Mouse (Mus musculus): ENCODE results near the gene Stxbp3. TPM values are rescaled to one million over a fixed set of nuclear protein-coding genes. Genes with fewer than 3 reads are reported as not detected.
A peak's percentile ranks its signal among the peaks of the same experiment; 100 is the strongest.

Stxbp3 gene
- polyA plus RNA-seq, 1 experiment from 2014 or later = 49.6 TPM

GRCm38 (mm10) chr3:108782364-108782895 lies 57.9 kb downstream of the Stxbp3 start:
- H3K27me3 ChIP-seq (replicated peaks; ENCODE audit: control insufficient read depth, insufficient read depth, low read length) = no peaks in the 10 kb centered on the region
- H3K4me2 ChIP-seq (ENCODE audit: low read depth, low read length) = no peak overlapping the region
- peak overlapping the region; percentile 49; the same call in 1 of the 2 replicates for H3K27ac ChIP-seq (ENCODE audit: low read length)
- H3K4me1 ChIP-seq (ENCODE audit: control insufficient read depth, insufficient read depth, low read length) = peaks cover 5% of the 10 kb centered on the region; the same call in 1 of the 2 replicates
- H3K9ac ChIP-seq (ENCODE audit: low read depth, low read length) = no peak overlapping the region
- peak; percentile 48 for ATAC-seq
- no peaks in the 10 kb centered on the region for H3K9me3 ChIP-seq (ENCODE audit: control insufficient read depth, low read length)
- no peaks in the 10 kb centered on the region for H3K36me3 ChIP-seq (ENCODE audit: control insufficient read depth, insufficient read depth, low read length)
- 37% methylated on average over 6 of the region's 6 CpGs for WGBS
- no peak overlapping the region for H3K4me3 ChIP-seq (ENCODE audit: low read length)

- WGBS = 68% methylated on average over 5 of the region's 5 CpGs
- peaks cover 5% of the 10 kb centered on the region; the same call in 1 of the 2 replicates for H3K4me1 ChIP-seq (ENCODE audit: control insufficient read depth, insufficient read depth, low read length)
- no peak overlapping the region for H3K27ac ChIP-seq (ENCODE audit: low read length)
- H3K4me3 ChIP-seq (ENCODE audit: low read length) = no peak overlapping the region
- no peaks in the 10 kb centered on the region for H3K36me3 ChIP-seq (ENCODE audit: control insufficient read depth, insufficient read depth, low read length)
- H3K4me2 ChIP-seq (ENCODE audit: low read depth, low read length) = no peak overlapping the region
- no peak overlapping the region for H3K9ac ChIP-seq (ENCODE audit: low read depth, low read length)
- H3K9me3 ChIP-seq (ENCODE audit: control insufficient read depth, low read length) = no peaks in the 10 kb centered on the region
- ATAC-seq = no peak
- no peaks in the 10 kb centered on the region for H3K27me3 ChIP-seq (replicated peaks; ENCODE audit: control insufficient read depth, insufficient read depth, low read length)
These were observed 58.4 kb downstream of the Stxbp3 start for GRCm38 (mm10) chr3:108781884-108782270.

- WGBS = 66% methylated on average over 10 of the region's 10 CpGs
- ATAC-seq = peak; percentile 61
- H3K9ac ChIP-seq (ENCODE audit: low read depth, low read length) = no peak overlapping the region
- no peak overlapping the region for H3K4me2 ChIP-seq (ENCODE audit: low read depth, low read length)
- H3K4me1 ChIP-seq (ENCODE audit: control insufficient read depth, insufficient read depth, low read length) = peaks cover 5% of the 10 kb centered on the region; the same call in 1 of the 2 replicates
- no peaks in the 10 kb centered on the region for H3K9me3 ChIP-seq (ENCODE audit: control insufficient read depth, low read length)
- H3K27ac ChIP-seq (ENCODE audit: low read length) = no peak overlapping the region
- H3K27me3 ChIP-seq (replicated peaks; ENCODE audit: control insufficient read depth, insufficient read depth, low read length) = no peaks in the 10 kb centered on the region
- H3K4me3 ChIP-seq (ENCODE audit: low read length) = no peak overlapping the region
- no peaks in the 10 kb centered on the region for H3K36me3 ChIP-seq (ENCODE audit: control insufficient read depth, insufficient read depth, low read length)
These were observed 59.0 kb downstream of the Stxbp3 start for GRCm38 (mm10) chr3:108781238-108781883.

GRCm38 (mm10) chr3:108778761-108779540 lies 61.4 kb downstream of the Stxbp3 start:
- no peak for ATAC-seq
- no peak overlapping the region for H3K4me3 ChIP-seq (ENCODE audit: low read length)
- H3K36me3 ChIP-seq (ENCODE audit: control insufficient read depth, insufficient read depth, low read length) = no peaks in the 10 kb centered on the region
- H3K9me3 ChIP-seq (ENCODE audit: control insufficient read depth, low read length) = no peaks in the 10 kb centered on the region
- 78% methylated on average over 4 of the region's 4 CpGs for WGBS
- H3K27ac ChIP-seq (ENCODE audit: low read length) = no peak overlapping the region
- no peak overlapping the region for H3K9ac ChIP-seq (ENCODE audit: low read depth, low read length)
- H3K4me1 ChIP-seq (ENCODE audit: control insufficient read depth, insufficient read depth, low read length) = peaks cover 5% of the 10 kb centered on the region; the same call in 1 of the 2 replicates
- no peaks in the 10 kb centered on the region for H3K27me3 ChIP-seq (replicated peaks; ENCODE audit: control insufficient read depth, insufficient read depth, low read length)
- H3K4me2 ChIP-seq (ENCODE audit: low read depth, low read length) = no peak overlapping the region

- Histone ChIP-seq H3K27me3 (replicated peaks; ENCODE audit: control insufficient read depth, insufficient read depth, low read length) (no peaks in the 10 kb centered on the region), H3K9me3 (ENCODE audit: control insufficient read depth, low read length) (no peaks in the 10 kb centered on the region), H3K4me3 (ENCODE audit: low read length) (no peak overlapping the region), H3K4me2 (ENCODE audit: low read depth, low read length) (no peak overlapping the region), H3K9ac (ENCODE audit: low read depth, low read length) (no peak overlapping the region), H3K27ac (ENCODE audit: low read length) (no peak overlapping the region), H3K4me1 (ENCODE audit: control insufficient read depth, insufficient read depth, low read length) (peaks cover 11% of the 10 kb centered on the region; the same call in 1 of the 2 replicates), H3K36me3 (ENCODE audit: control insufficient read depth, insufficient read depth, low read length) (no peaks in the 10 kb centered on the region)
- ATAC-seq = no peak
- WGBS = 81% methylated on average over 3 of the region's 3 CpGs
These were observed 67.5 kb downstream of the Stxbp3 start for GRCm38 (mm10) chr3:108772811-108773210.

- Histone ChIP-seq H3K9ac (ENCODE audit: low read depth, low read length) (no peak overlapping the region), H3K27me3 (replicated peaks; ENCODE audit: control insufficient read depth, insufficient read depth, low read length) (no peaks in the 10 kb centered on the region), H3K4me1 (ENCODE audit: control insufficient read depth, insufficient read depth, low read length) (peaks cover 11% of the 10 kb centered on the region; the same call in 1 of the 2 replicates), H3K36me3 (ENCODE audit: control insufficient read depth, insufficient read depth, low read length) (no peaks in the 10 kb centered on the region), H3K27ac (ENCODE audit: low read length) (no peak overlapping the region), H3K4me2 (ENCODE audit: low read depth, low read length) (no peak overlapping the region), H3K4me3 (ENCODE audit: low read length) (no peak overlapping the region), H3K9me3 (ENCODE audit: control insufficient read depth, low read length) (no peaks in the 10 kb centered on the region)
- ATAC-seq = no peak
- WGBS = 86% methylated on average over 13 of the region's 13 CpGs
These were observed 68.1 kb downstream of the Stxbp3 start for GRCm38 (mm10) chr3:108772211-108772610.

GRCm38 (mm10) chr3:108770725-108771368 lies 69.5 kb downstream of the Stxbp3 start:
- Histone ChIP-seq H3K4me3 (ENCODE audit: low read length) (no peak overlapping the region), H3K36me3 (ENCODE audit: control insufficient read depth, insufficient read depth, low read length) (no peaks in the 10 kb centered on the region), H3K27ac (ENCODE audit: low read length) (peak overlapping the region; percentile 42), H3K9me3 (ENCODE audit: control insufficient read depth, low read length) (no peaks in the 10 kb centered on the region), H3K27me3 (replicated peaks; ENCODE audit: control insufficient read depth, insufficient read depth, low read length) (no peaks in the 10 kb centered on the region), H3K9ac (ENCODE audit: low read depth, low read length) (no peak overlapping the region), H3K4me1 (ENCODE audit: control insufficient read depth, insufficient read depth, low read length) (peaks cover 11% of the 10 kb centered on the region; the same call in 1 of the 2 replicates), H3K4me2 (ENCODE audit: low read depth, low read length) (no peak overlapping the region)
- peak; percentile 75 for ATAC-seq
- 30% methylated on average over 6 of the region's 6 CpGs for WGBS

GRCm38 (mm10) chr3:108769547-108769946 lies 70.8 kb downstream of the Stxbp3 start:
- no peaks in the 10 kb centered on the region for H3K36me3 ChIP-seq (ENCODE audit: control insufficient read depth, insufficient read depth, low read length)
- ATAC-seq = peak; percentile 50
- WGBS = 60% methylated on average over 6 of the region's 6 CpGs
- no peak overlapping the region for H3K9ac ChIP-seq (ENCODE audit: low read depth, low read length)
- no peaks in the 10 kb centered on the region for H3K9me3 ChIP-seq (ENCODE audit: control insufficient read depth, low read length)
- H3K27ac ChIP-seq (ENCODE audit: low read length) = no peak overlapping the region
- H3K4me1 ChIP-seq (ENCODE audit: control insufficient read depth, insufficient read depth, low read length) = peaks cover 14% of the 10 kb centered on the region; the same call in 1 of the 2 replicates
- H3K27me3 ChIP-seq (replicated peaks; ENCODE audit: control insufficient read depth, insufficient read depth, low read length) = no peaks in the 10 kb centered on the region
- no peak overlapping the region for H3K4me3 ChIP-seq (ENCODE audit: low read length)
- H3K4me2 ChIP-seq (ENCODE audit: low read depth, low read length) = no peak overlapping the region

- Histone ChIP-seq H3K9me3 (ENCODE audit: control insufficient read depth, low read length) (no peaks in the 10 kb centered on the region), H3K4me1 (ENCODE audit: control insufficient read depth, insufficient read depth, low read length) (peaks cover 18% of the 10 kb centered on the region), H3K9ac (ENCODE audit: low read depth, low read length) (no peak overlapping the region), H3K27me3 (replicated peaks; ENCODE audit: control insufficient read depth, insufficient read depth, low read length) (no peaks in the 10 kb centered on the region), H3K4me3 (ENCODE audit: low read length) (no peak overlapping the region), H3K36me3 (ENCODE audit: control insufficient read depth, insufficient read depth, low read length) (no peaks in the 10 kb centered on the region), H3K27ac (ENCODE audit: low read length) (no peak overlapping the region), H3K4me2 (ENCODE audit: low read depth, low read length) (no peak overlapping the region)
- WGBS = 65% methylated on average over 10 of the region's 10 CpGs
- ATAC-seq = no peak
These were observed 72.9 kb downstream of the Stxbp3 start for GRCm38 (mm10) chr3:108767416-108767815.
